Mouse (Mus musculus): Measurements from ENCODE around the gene Krt90. TPM values are rescaled to one million over a fixed set of nuclear protein-coding genes. Genes with fewer than 3 reads are reported as not detected.

The Krt90 gene
- total RNA-seq, 2 experiments from 2014 or later, result not detected

GRCm38 (mm10) chr15:101508247-101508646 is 54.5 kb downstream of the Krt90 start:
- DNase-seq, result no peak

GRCm38 (mm10) chr15:101506896-101507758 is 55.6 kb downstream of the Krt90 start:
- no peak for DNase-seq

Small RNAs within 50 kb of the gene (microRNA-seq; reads per million reads assigned to microRNA genes)
- gene Gm44393, result 0 reads per million in 2 experiments
- 0 reads per million in 2 experiments for gene Gm44460

Other genes with a start within 250 kb of the Krt90 start
- gene Krt80, start 192.8 kb downstream of the Krt90 start, total RNA-seq (2021), result under 1 TPM in 1 of 2 experiments, not detected in 1; 0.46 TPM
- gene Krt7, start 151.9 kb downstream of the Krt90 start, total RNA-seq (2021), result not detected
- gene Krt87, start 124.1 kb downstream of the Krt90 start, total RNA-seq (2021), result under 1 TPM; 0.48 to 0.77 TPM
- gene Krt88, start 115.2 kb downstream of the Krt90 start, total RNA-seq (2021), result not detected
- not detected for gene Krt81, start 99.2 kb downstream of the Krt90 start, total RNA-seq (2021)
- gene Krt86, start 89.5 kb downstream of the Krt90 start, total RNA-seq (2021), result not detected
- gene Krt83, start 71.4 kb downstream of the Krt90 start, total RNA-seq (2021), result not detected
- not detected for gene Gm49425, start 45.7 kb downstream of the Krt90 start, total RNA-seq (2021)
- gene Krt84, start 30.1 kb downstream of the Krt90 start, total RNA-seq (2021), result not detected
- gene Krt82, start 12.3 kb downstream of the Krt90 start, total RNA-seq (2021), result not detected
- gene Krt75, start 11.0 kb upstream of the Krt90 start, total RNA-seq (2021), result not detected
- not detected for gene Gm5414, start 65.2 kb upstream of the Krt90 start, total RNA-seq (2021)
- not detected for gene Gm5478, start 84.4 kb upstream of the Krt90 start, total RNA-seq (2021)
- not detected for gene Krt6b, start 117.3 kb upstream of the Krt90 start, total RNA-seq (2021)
- not detected for gene Krt6a, start 131.4 kb upstream of the Krt90 start, total RNA-seq (2021)
- gene Krt5, start 149.9 kb upstream of the Krt90 start, total RNA-seq (2021), result under 1 TPM; 0.56 to 0.85 TPM
- gene Krt71, start 180.2 kb upstream of the Krt90 start, total RNA-seq (2021), result not detected
- not detected for gene Krt72, start 223.5 kb upstream of the Krt90 start, total RNA-seq (2021)
- 1 to 10 TPM; 5.8 to 8.1 TPM for gene Krt73, start 239.4 kb upstream of the Krt90 start, total RNA-seq (2021)

Measured in layer of hippocampus, postnatal 36 days (tissue).